Comparison of ENCODE assay signal across 8 mouse cellular contexts in the genomic region with DNA sequence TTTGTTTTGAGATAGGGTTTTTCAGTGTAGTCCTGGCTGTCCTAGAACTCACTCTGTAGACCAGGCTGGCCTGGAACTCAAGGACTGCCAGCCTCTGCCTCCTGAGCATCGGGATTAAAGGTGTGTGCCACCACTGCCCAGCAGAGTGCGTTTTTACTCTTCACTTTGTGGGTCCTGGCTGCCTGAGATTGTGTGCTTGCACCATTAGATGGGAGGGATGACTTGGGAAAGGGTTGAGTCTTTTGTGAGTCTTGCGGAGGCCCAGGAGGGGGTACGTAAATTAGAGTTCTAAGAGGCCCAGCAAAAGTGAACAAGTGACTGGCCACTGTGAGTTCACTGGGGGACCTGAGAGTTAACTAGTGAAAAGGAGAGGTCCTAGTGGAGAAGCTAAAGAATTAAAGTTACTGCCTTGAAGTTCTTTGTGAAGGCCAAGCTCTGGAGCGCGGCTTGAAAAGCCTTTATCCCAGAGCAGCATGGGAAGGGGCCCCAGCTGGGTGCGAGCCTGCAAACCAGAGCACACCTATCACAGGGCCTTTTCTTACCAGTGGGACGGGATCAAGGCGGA. TPM values are rescaled to one million over a fixed set of nuclear protein-coding genes. Genes with fewer than 3 reads are reported as not detected.
DNase-seq lines count a peak whose midpoint lies in the region; ATAC-seq lines count a peak whose summit lies in the region.

No protein-coding gene starts in this region.

- peaks cover 31% of the 10 kb centered on the region for H3K4me1 ChIP-seq in hindbrain, embryonic 10.5 days (replicated peaks)

- H3K36me3 ChIP-seq in hindbrain, embryonic 10.5 days, result peaks cover 8% of the 10 kb centered on the region

- 5% methylated on average over 9 of the region's 9 CpGs for WGBS in hindbrain, embryonic 10.5 days

- peak; percentile 40 for ATAC-seq in common myeloid progenitor, adult 5-6 weeks (replicated peaks; ENCODE audit: low read depth, poor library complexity, severe bottlenecking)
- ATAC-seq in megakaryocyte-erythroid progenitor cell, adult 5-6 weeks (replicated peaks; ENCODE audit: low FRiP score, low TSS enrichment, poor library complexity, severe bottlenecking), result peak; percentile 45

- intact Hi-C loops in left cerebral cortex, postnatal 4 days (cut with DNase I), result no loop called here
- intact Hi-C loops in left cerebral cortex, postnatal 36 days (cut with DNase I), result loop anchor here (5.0 kb wide), 1 partner anchor 33 kb away; a partner anchor contains a TSS
- intact Hi-C loops in left cerebral cortex, postnatal 14 days (cut with DNase I), result no loop called here
- intact Hi-C loops in left cerebral cortex, postnatal 10 days (cut with DNase I), result no loop called here

- H3K27ac ChIP-seq in hindbrain, embryonic 10.5 days, result peak overlapping the region; percentile 99

- H3K27me3 ChIP-seq in hindbrain, embryonic 10.5 days (ENCODE audit: insufficient read depth, poor library complexity, severe bottlenecking), result no peaks in the 10 kb centered on the region

- H3K4me3 ChIP-seq in hindbrain, embryonic 10.5 days, result peak overlapping the region; percentile 88

- H3K9me3 ChIP-seq in hindbrain, embryonic 10.5 days, result no peaks in the 10 kb centered on the region

- DNase-seq in left cerebral cortex, postnatal 4 days, result peak; percentile 6
- DNase-seq in left cerebral cortex, postnatal 36 days (ENCODE audit: low spot score in 2 of 2), result no peak
- no peak for DNase-seq in hindbrain, embryonic 10.5 days (ENCODE audit: low spot score)
- no peak for DNase-seq in left cerebral cortex, postnatal 14 days (ENCODE audit: low spot score in 2 of 2)
- no peak for DNase-seq in left cerebral cortex, postnatal 10 days (ENCODE audit: extremely low spot score in 1 of 2, low spot score in 2 of 2)
- no peak for DNase-seq in ovary, postnatal 14 days (ENCODE audit: low spot score)

RNA-seq across cellular contexts. Expression of a gene that starts 1.3 kb away (rescaled TPM):
- 100 to 1,000 TPM; 108 to 124 TPM for total RNA-seq in left cerebral cortex, postnatal 4 days (2021)
- total RNA-seq in left cerebral cortex, postnatal 36 days (2021), result 10 to 100 TPM; 70.8 to 76.7 TPM
- total RNA-seq in common myeloid progenitor, adult 5-6 weeks (2017), result 26.4 and 50.2 TPM in 2 replicates
- 66.3 and 71.9 TPM in 2 replicates for polyA plus RNA-seq in hindbrain, embryonic 10.5 days (2016; fragmentation: Nextera tagmentation; extraction: Ambion mirVana)
- 95.2 and 131 TPM in 2 replicates for total RNA-seq in megakaryocyte-erythroid progenitor cell, adult 5-6 weeks (2014; fragmentation: Nextera tagmentation)
- 24.9 and 46.0 TPM in 2 replicates for total RNA-seq in megakaryocyte-erythroid progenitor cell, adult 5-6 weeks (2017)
- 10 to 100 TPM; 68.8 to 76.2 TPM for total RNA-seq in left cerebral cortex, postnatal 14 days (2021)
- total RNA-seq in left cerebral cortex, postnatal 10 days (2021), result 10 to 100 TPM; 71.7 to 74.1 TPM

RNA-seq across cellular contexts. Expression of a gene that starts 19.5 kb away (rescaled TPM):
- under 1 TPM; 0.44 to 0.64 TPM for total RNA-seq in left cerebral cortex, postnatal 4 days (2021)
- total RNA-seq in left cerebral cortex, postnatal 36 days (2021), result under 1 TPM in 1 of 2 experiments, not detected in 1; 0.34 TPM
- 0.39 and 2.6 TPM in 2 replicates for total RNA-seq in common myeloid progenitor, adult 5-6 weeks (2017)
- 4.9 and 5.8 TPM in 2 replicates for polyA plus RNA-seq in hindbrain, embryonic 10.5 days (2016; fragmentation: Nextera tagmentation; extraction: Ambion mirVana)
- total RNA-seq in megakaryocyte-erythroid progenitor cell, adult 5-6 weeks (2014; fragmentation: Nextera tagmentation), result 2.5 and 5.3 TPM in 2 replicates
- 1.8 and 11.3 TPM in 2 replicates for total RNA-seq in megakaryocyte-erythroid progenitor cell, adult 5-6 weeks (2017)
- under 1 TPM in 1 of 2 experiments, not detected in 1; 0.47 TPM for total RNA-seq in left cerebral cortex, postnatal 14 days (2021)
- under 1 TPM in 1 of 2 experiments, not detected in 1; 0.58 TPM for total RNA-seq in left cerebral cortex, postnatal 10 days (2021)

RNA-seq across cellular contexts. Expression of a gene that starts 35.4 kb away (rescaled TPM):
- 10 to 100 TPM; 18.6 to 19.1 TPM for total RNA-seq in left cerebral cortex, postnatal 4 days (2021)
- 10 to 100 TPM; 14.2 to 16.7 TPM for total RNA-seq in left cerebral cortex, postnatal 36 days (2021)
- 13.8 and 17.1 TPM in 2 replicates for total RNA-seq in common myeloid progenitor, adult 5-6 weeks (2017)
- 103 and 110 TPM in 2 replicates for polyA plus RNA-seq in hindbrain, embryonic 10.5 days (2016; fragmentation: Nextera tagmentation; extraction: Ambion mirVana)
- total RNA-seq in megakaryocyte-erythroid progenitor cell, adult 5-6 weeks (2014; fragmentation: Nextera tagmentation), result 17.0 and 26.4 TPM in 2 replicates
- 13.5 and 14.6 TPM in 2 replicates for total RNA-seq in megakaryocyte-erythroid progenitor cell, adult 5-6 weeks (2017)
- 10 to 100 TPM; 15.7 to 15.8 TPM for total RNA-seq in left cerebral cortex, postnatal 14 days (2021)
- 10 to 100 TPM; 18.3 to 19.8 TPM for total RNA-seq in left cerebral cortex, postnatal 10 days (2021)

RNA-seq across cellular contexts. Expression of a gene that starts 47.1 kb away (rescaled TPM):
- total RNA-seq in left cerebral cortex, postnatal 4 days (2021), result 10 to 100 TPM; 56.7 to 58.7 TPM
- 10 to 100 TPM; 48.9 to 49.1 TPM for total RNA-seq in left cerebral cortex, postnatal 36 days (2021)
- total RNA-seq in common myeloid progenitor, adult 5-6 weeks (2017), result 42.6 and 47.7 TPM in 2 replicates
- 33.8 and 38.4 TPM in 2 replicates for polyA plus RNA-seq in hindbrain, embryonic 10.5 days (2016; fragmentation: Nextera tagmentation; extraction: Ambion mirVana)
- 27.2 and 30.2 TPM in 2 replicates for total RNA-seq in megakaryocyte-erythroid progenitor cell, adult 5-6 weeks (2014; fragmentation: Nextera tagmentation)
- 37.6 and 51.4 TPM in 2 replicates for total RNA-seq in megakaryocyte-erythroid progenitor cell, adult 5-6 weeks (2017)
- total RNA-seq in left cerebral cortex, postnatal 14 days (2021), result 10 to 100 TPM; 43.9 to 46.0 TPM
- 10 to 100 TPM; 47.6 to 50.7 TPM for total RNA-seq in left cerebral cortex, postnatal 10 days (2021)

RNA-seq across cellular contexts. Expression of a gene that starts 47.2 kb away (rescaled TPM):
- 1 to 10 TPM; 7.0 to 9.9 TPM for total RNA-seq in left cerebral cortex, postnatal 4 days (2021)
- 10 to 100 TPM; 21.5 to 22.7 TPM for total RNA-seq in left cerebral cortex, postnatal 36 days (2021)
- 4.0 and 6.2 TPM in 2 replicates for total RNA-seq in common myeloid progenitor, adult 5-6 weeks (2017)
- 21.5 and 23.7 TPM in 2 replicates for polyA plus RNA-seq in hindbrain, embryonic 10.5 days (2016; fragmentation: Nextera tagmentation; extraction: Ambion mirVana)
- total RNA-seq in megakaryocyte-erythroid progenitor cell, adult 5-6 weeks (2014; fragmentation: Nextera tagmentation), result 3.6 and 5.6 TPM in 2 replicates
- 3.1 and 4.9 TPM in 2 replicates for total RNA-seq in megakaryocyte-erythroid progenitor cell, adult 5-6 weeks (2017)
- 10 to 100 TPM; 17.5 to 19.2 TPM for total RNA-seq in left cerebral cortex, postnatal 14 days (2021)
- total RNA-seq in left cerebral cortex, postnatal 10 days (2021), result 10 to 100 TPM; 12.7 to 13.9 TPM
